Mouse (Mus musculus) thymus, postnatal 36 days (tissue): ENCODE measurements around the gene Sgca.

Experiments
- DNase-seq, 2 experiments: peaks; one replicate each; pipeline ENCODE4 v3.0.0; 2022; ENCODE audit warnings: mixed read lengths in 2 of 2

Gene Sgca

GRCm38 (mm10) chr11:94941776-94942175 is 34.4 kb downstream of the Sgca start:
- DNase-seq, result no peak

- no peak for DNase-seq
These were observed 35.0 kb downstream of the Sgca start for GRCm38 (mm10) chr11:94941121-94941520.

- DNase-seq, result peak; percentile 58 to 65
These were observed 36.8 kb downstream of the Sgca start for GRCm38 (mm10) chr11:94939280-94939679.

- no peak for DNase-seq
These were observed 37.8 kb downstream of the Sgca start for GRCm38 (mm10) chr11:94938296-94938695.

GRCm38 (mm10) chr11:94937787-94938186 is 38.3 kb downstream of the Sgca start:
- no peak for DNase-seq

- peak in 1 of 2 experiments; percentile 64 for DNase-seq
These were observed 38.8 kb downstream of the Sgca start for GRCm38 (mm10) chr11:94937335-94937781.

- DNase-seq, result peak; percentile 71 to 80
These were observed 39.3 kb downstream of the Sgca start for GRCm38 (mm10) chr11:94936851-94937295.

- DNase-seq, result no peak
These were observed 40.1 kb downstream of the Sgca start, which contains the start of gene Col1a1 for GRCm38 (mm10) chr11:94936045-94936444. Col1a1 (plus strand) TSS chr11:94936224.

GRCm38 (mm10) chr11:94934526-94934925 is 41.6 kb downstream of the Sgca start:
- DNase-seq, result no peak

- no peak for DNase-seq
These were observed 42.5 kb downstream of the Sgca start for GRCm38 (mm10) chr11:94933584-94933983.

GRCm38 (mm10) chr11:94930151-94930550 is 46.0 kb downstream of the Sgca start:
- no peak for DNase-seq

- DNase-seq, result no peak
These were observed 46.5 kb downstream of the Sgca start for GRCm38 (mm10) chr11:94929599-94929998.

GRCm38 (mm10) chr11:94928820-94929219 is 47.3 kb downstream of the Sgca start:
- peak; percentile 21 to 45 for DNase-seq

GRCm38 (mm10) chr11:94927771-94928291 is 48.3 kb downstream of the Sgca start:
- no peak for DNase-seq

- no peak for DNase-seq
These were observed 49.7 kb downstream of the Sgca start for GRCm38 (mm10) chr11:94926431-94926830.

GRCm38 (mm10) chr11:94924977-94925376 is 51.1 kb downstream of the Sgca start:
- DNase-seq, result no peak

GRCm38 (mm10) chr11:94920996-94921401 is 55.1 kb downstream of the Sgca start:
- DNase-seq, result no peak

GRCm38 (mm10) chr11:94917717-94918116 is 58.4 kb downstream of the Sgca start:
- no peak for DNase-seq

GRCm38 (mm10) chr11:94916477-94916876 is 59.6 kb downstream of the Sgca start:
- DNase-seq, result no peak

- DNase-seq, result no peak
These were observed 60.3 kb downstream of the Sgca start for GRCm38 (mm10) chr11:94915675-94916403.

- DNase-seq, result no peak
These were observed 62.6 kb downstream of the Sgca start for GRCm38 (mm10) chr11:94913302-94914090.
